Mouse (Mus musculus) forebrain, postnatal 0 days (tissue): Measurements from ENCODE around the gene Wdr27. TPM values are rescaled to one million over a fixed set of nuclear protein-coding genes. Genes with fewer than 3 reads are reported as not detected.

Experiments used
- ATAC-seq: fragments of 200-750 bp; cut with Nextera tagmentation; 2 replicates; pipeline ENCODE4 v1.8.0; 2017; ENCODE audit warnings: mild to moderate bottlenecking, moderate library complexity
- DNase-seq: peaks from one replicate; pipeline ENCODE4 v3.0.0-alpha.2; 2015
- H3K27ac ChIP-seq: fragments of 300-500 bp; sonication (generic); 2 replicates; pipeline ENCODE4 v1.5.1; 2014; ENCODE audit warnings: low read depth, mild to moderate bottlenecking, antibody characterized with exemption, low read length, moderate library complexity, mixed read lengths
- H3K27me3 ChIP-seq: fragments of 300-500 bp; sonication (generic); 2 replicates; pipeline ENCODE4 v1.6.1; 2014; ENCODE audit warnings: mild to moderate bottlenecking, low read length, mixed read lengths; ENCODE audit not compliant: insufficient read depth
- H3K36me3 ChIP-seq: fragments of 300-500 bp; sonication (generic); 2 replicates; pipeline ENCODE4 v1.6.1; 2014; ENCODE audit warnings: mild to moderate bottlenecking, moderate library complexity; ENCODE audit not compliant: insufficient read depth
- H3K4me1 ChIP-seq: fragments of 300-500 bp; sonication (generic); 2 replicates; pipeline ENCODE4 v1.6.1; 2014; ENCODE audit warnings: antibody characterized with exemption; ENCODE audit not compliant: insufficient read depth
- H3K4me2 ChIP-seq: fragments of 300-500 bp; sonication (generic); 2 replicates; pipeline ENCODE4 v1.6.1; 2014; ENCODE audit warnings: low read depth, mild to moderate bottlenecking, moderate library complexity
- H3K4me3 ChIP-seq: fragments of 300-500 bp; sonication (generic); 2 replicates; pipeline ENCODE4 v1.5.1; 2014; ENCODE audit warnings: low read depth, low read length, mixed read lengths
- H3K9ac ChIP-seq: fragments of 300-500 bp; sonication (generic); 2 replicates; pipeline ENCODE4 v1.6.1; 2014; ENCODE audit warnings: mild to moderate bottlenecking
- H3K9me3 ChIP-seq: fragments of 300-500 bp; sonication (generic); 2 replicates; pipeline ENCODE4 v1.6.1; 2016; ENCODE audit warnings: low read length
- CTCF ChIP-seq: sonication (generic); IDR thresholded peaks from 2 replicates; pipeline ENCODE4 v1.5.1; 2016; ENCODE audit warnings: antibody characterized with exemption, control low read depth, low read depth
- WGBS: fragments of 180-500 bp; shearing (Covaris S2); extraction: QIAGEN DNeasy Blood & Tissue Kit; methylation state at CpG from one replicate; pipeline ENCODE4 v1.1.7; 2014; 5-methylcytosine and 5-hydroxymethylcytosine counted together
- polyA plus RNA-seq: library from polyadenylated mRNA; unstranded; fragments of >200 nt; fragmentation: Nextera tagmentation; extraction: Ambion mirVana; gene quantifications from 2 replicates; pipeline ENCODE4 v1.2.1, GENCODE M21; 2015
- total RNA-seq: library from RNA; depleted of rRNA; stranded (reverse); fragments of >200 nt; gene quantifications from 2 replicates; pipeline ENCODE4 v1.2.3, GENCODE M21; 2014; rRNA removed

Wdr27 gene
- total and polyA plus RNA-seq, 2 experiments from 2014 or later, result 1.6 to 9.5 TPM

- no peak for TF ChIP-seq CTCF
- H3K27me3 ChIP-seq, result no peaks in the 10 kb centered on the region
- 83% methylated on average over 5 of the region's 5 CpGs for WGBS
Observed at GRCm38 (mm10) chr17:14770377-14770776, 172.6 kb downstream of the Wdr27 start.

More at GRCm38 (mm10) chr17:14770377-14770776, 172.6 kb downstream of the Wdr27 start:
- Histone ChIP-seq H3K4me1 (no peaks in the 10 kb centered on the region), H3K36me3 (no peaks in the 10 kb centered on the region), H3K27ac (no peak overlapping the region), H3K9me3 (no peaks in the 10 kb centered on the region), H3K4me3 (no peak overlapping the region), H3K9ac (no peak overlapping the region), H3K4me2 (no peak overlapping the region)
- ATAC-seq (no peak), DNase-seq (no peak)

Other genes starting within 250 kb of the Wdr27 start
- 4.2 and 10.3 TPM in 2 replicates for gene Thbs2, start 248.9 kb downstream of the Wdr27 start, total RNA-seq
- gene Thbs2, start 248.9 kb downstream of the Wdr27 start, polyA plus RNA-seq, result 2.8 and 2.9 TPM in 2 replicates
- gene 1600012H06Rik, start within 50 bp of the Wdr27 start, total RNA-seq, result 21.1 and 24.2 TPM in 2 replicates
- 27.1 and 29.2 TPM in 2 replicates for gene 1600012H06Rik, start within 50 bp of the Wdr27 start, polyA plus RNA-seq
- 59.3 and 61.7 TPM in 2 replicates for gene Phf10, start 18.1 kb upstream of the Wdr27 start, total RNA-seq
- 12.0 and 13.2 TPM in 2 replicates for gene Phf10, start 18.1 kb upstream of the Wdr27 start, polyA plus RNA-seq
- 8.3 and 8.9 TPM in 2 replicates for gene 9030025P20Rik, start 35.3 kb upstream of the Wdr27 start, total RNA-seq
- 4.9 and 7.6 TPM in 2 replicates for gene 9030025P20Rik, start 35.3 kb upstream of the Wdr27 start, polyA plus RNA-seq
- not detected in 2 replicates for gene Gm3417, start 35.6 kb upstream of the Wdr27 start, total RNA-seq
- 2.9 and 4.0 TPM in 2 replicates for gene Gm3417, start 35.6 kb upstream of the Wdr27 start, polyA plus RNA-seq
- gene Gm3435, start 67.0 kb upstream of the Wdr27 start, total RNA-seq, result 4.4 and 5.8 TPM in 2 replicates
- 8.4 and 10.3 TPM in 2 replicates for gene Gm3435, start 67.0 kb upstream of the Wdr27 start, polyA plus RNA-seq
- gene Ermard, start 98.0 kb upstream of the Wdr27 start, total RNA-seq, result 37.5 and 39.8 TPM in 2 replicates
- gene Ermard, start 98.0 kb upstream of the Wdr27 start, polyA plus RNA-seq, result 30.5 and 48.3 TPM in 2 replicates
- gene Tcte3, start 98.3 kb upstream of the Wdr27 start, total RNA-seq, result not detected in 2 replicates
- 1.2 TPM in 1 of 2 replicates, not detected in the other for gene Tcte3, start 98.3 kb upstream of the Wdr27 start, polyA plus RNA-seq
- gene Gm3448, start 98.4 kb upstream of the Wdr27 start, total RNA-seq, result 6.2 TPM in 2 replicates
- 1.9 and 2.2 TPM in 2 replicates for gene Gm3448, start 98.4 kb upstream of the Wdr27 start, polyA plus RNA-seq